Mouse (Mus musculus) midbrain, postnatal 0 days (tissue): ENCODE data around the gene Mrtfb. TPM values are rescaled to one million over a fixed set of nuclear protein-coding genes. Genes with fewer than 3 reads are reported as not detected.
A peak's percentile ranks its signal among the peaks of the same experiment; 100 is the strongest.

Experiments
- ATAC-seq: fragments of 200-750 bp; cut with Nextera tagmentation; 2 replicates; pipeline ENCODE4 v1.8.0; 2017; ENCODE audit warnings: moderate number of reproducible peaks, mild to moderate bottlenecking, moderate TSS enrichment, moderate library complexity; ENCODE audit not compliant: low FRiP score
- DNase-seq: peaks from one replicate; pipeline ENCODE4 v3.0.0-alpha.2; 2015; ENCODE audit warnings: low spot score
- H3K27ac ChIP-seq: fragments of 300-500 bp; sonication (generic); 2 replicates; pipeline ENCODE4 v1.5.1; 2014; ENCODE audit warnings: low read depth, mild to moderate bottlenecking, low read length, mixed read lengths
- H3K27me3 ChIP-seq: fragments of 300-500 bp; sonication (generic); 2 replicates; pipeline ENCODE4 v1.6.1; 2014; ENCODE audit warnings: low read length, control low read depth, mixed read lengths; ENCODE audit not compliant: insufficient read depth
- H3K36me3 ChIP-seq: fragments of 300-500 bp; sonication (generic); 2 replicates; pipeline ENCODE4 v1.6.1; 2014; ENCODE audit warnings: low read length, control low read depth, mixed read lengths; ENCODE audit not compliant: insufficient read depth
- H3K4me1 ChIP-seq: fragments of 300-500 bp; sonication (generic); 2 replicates; pipeline ENCODE4 v1.6.1; 2014; ENCODE audit warnings: mild to moderate bottlenecking, control low read depth, antibody characterized with exemption, low read length, mixed read lengths; ENCODE audit not compliant: insufficient read depth
- H3K4me2 ChIP-seq: fragments of 300-500 bp; sonication (generic); 2 replicates; pipeline ENCODE4 v1.6.1; 2014; ENCODE audit warnings: low read depth, mild to moderate bottlenecking, low read length, mixed read lengths; ENCODE audit not compliant: poor library complexity, severe bottlenecking
- H3K4me3 ChIP-seq: fragments of 300-500 bp; sonication (generic); 2 replicates; pipeline ENCODE4 v1.5.1; 2014; ENCODE audit warnings: low read depth, mild to moderate bottlenecking, low read length, moderate library complexity
- H3K9ac ChIP-seq: fragments of 300-500 bp; sonication (generic); replicated peaks from 2 replicates; pipeline ENCODE4 v1.6.1; 2014; ENCODE audit warnings: mild to moderate bottlenecking, low read length, moderate library complexity, mixed read lengths; ENCODE audit not compliant: poor library complexity, severe bottlenecking
- H3K9me3 ChIP-seq: fragments of 300-500 bp; sonication (generic); 2 replicates; pipeline ENCODE4 v1.6.1; 2016; ENCODE audit warnings: low read length, control low read depth
- CTCF ChIP-seq: IDR thresholded peaks from 2 replicates; pipeline ENCODE4 v1.5.1; 2016; ENCODE audit warnings: antibody characterized with exemption, mild to moderate bottlenecking
- WGBS: fragments of 180-500 bp; shearing (Covaris S2); extraction: QIAGEN DNeasy Blood & Tissue Kit; methylation state at CpG from one replicate; pipeline ENCODE4 v1.1.7; 2014; 5-methylcytosine and 5-hydroxymethylcytosine counted together
- polyA plus RNA-seq: library from polyadenylated mRNA; unstranded; fragments of >200 nt; fragmentation: Nextera tagmentation; extraction: Ambion mirVana; gene quantifications from 2 replicates; pipeline ENCODE4 v1.2.1, GENCODE M21; 2015
- total RNA-seq: library from RNA; depleted of rRNA; stranded (reverse); fragments of >200 nt; gene quantifications from 2 replicates; pipeline ENCODE4 v1.2.3, GENCODE M21; 2014

The Mrtfb gene
- total and polyA plus RNA-seq, 2 experiments from 2014 or later: 13.8 to 24.1 TPM

- Histone ChIP-seq H3K27me3 (no peaks in the 10 kb centered on the region), H3K4me2 (no peak overlapping the region), H3K4me1 (no peaks in the 10 kb centered on the region), H3K9me3 (no peaks in the 10 kb centered on the region), H3K27ac (no peak overlapping the region), H3K9ac (no peak overlapping the region), H3K4me3 (no peak overlapping the region), H3K36me3 (peaks cover 53% of the 10 kb centered on the region)
- DNase-seq (no peak), ATAC-seq (no peak)
- TF ChIP-seq CTCF: no peak
- 83% methylated on average over 6 of the region's 6 CpGs for WGBS
These were observed 148.4 kb downstream of the Mrtfb start for GRCm38 (mm10) chr16:13404656-13405055.

- peaks cover 46% of the 10 kb centered on the region for H3K36me3 ChIP-seq
- H3K9me3 ChIP-seq: no peaks in the 10 kb centered on the region
- H3K4me3 ChIP-seq: no peak overlapping the region
- no peaks in the 10 kb centered on the region for H3K27me3 ChIP-seq
- no peak overlapping the region for H3K9ac ChIP-seq
- no peaks in the 10 kb centered on the region for H3K4me1 ChIP-seq
- H3K27ac ChIP-seq: no peak overlapping the region
- WGBS: 92% methylated on average over 2 of the region's 2 CpGs
- DNase-seq (no peak), ATAC-seq (no peak)
- TF ChIP-seq CTCF: no peak
- no peak overlapping the region for H3K4me2 ChIP-seq
These were observed 149.1 kb downstream of the Mrtfb start for GRCm38 (mm10) chr16:13405403-13405802.

- WGBS: 75% methylated on average over 4 of the region's 4 CpGs
- no peak overlapping the region for H3K4me3 ChIP-seq
- H3K27me3 ChIP-seq: no peaks in the 10 kb centered on the region
- H3K4me2 ChIP-seq: no peak overlapping the region
- H3K9me3 ChIP-seq: no peaks in the 10 kb centered on the region
- peak; percentile 83 for ATAC-seq
- peak; percentile 91 for DNase-seq
- peaks cover 44% of the 10 kb centered on the region for H3K36me3 ChIP-seq
- no peaks in the 10 kb centered on the region for H3K4me1 ChIP-seq
- peak; percentile 87 for TF ChIP-seq CTCF
- H3K27ac ChIP-seq: no peak overlapping the region
- H3K9ac ChIP-seq: no peak overlapping the region
These were observed 153.4 kb downstream of the Mrtfb start for GRCm38 (mm10) chr16:13409530-13410163.

GRCm38 (mm10) chr16:13410760-13411159 lies 154.5 kb downstream of the Mrtfb start:
- Histone ChIP-seq H3K27ac (no peak overlapping the region), H3K9ac (no peak overlapping the region), H3K27me3 (no peaks in the 10 kb centered on the region), H3K36me3 (peaks cover 34% of the 10 kb centered on the region), H3K4me2 (no peak overlapping the region), H3K9me3 (no peaks in the 10 kb centered on the region), H3K4me3 (no peak overlapping the region), H3K4me1 (no peaks in the 10 kb centered on the region)
- 93% methylated on average over 2 of the region's 2 CpGs for WGBS
- no peak for DNase-seq
- no peak for ATAC-seq
- peak; percentile 38; the same call in 1 of the 2 replicates for TF ChIP-seq CTCF

GRCm38 (mm10) chr16:13411531-13411930 lies 155.2 kb downstream of the Mrtfb start:
- H3K4me1 ChIP-seq: no peaks in the 10 kb centered on the region
- TF ChIP-seq CTCF: peak; percentile 22; the same call in 1 of the 2 replicates
- ATAC-seq: no peak
- no peaks in the 10 kb centered on the region for H3K27me3 ChIP-seq
- H3K4me2 ChIP-seq: no peak overlapping the region
- no peak overlapping the region for H3K9ac ChIP-seq
- peaks cover 29% of the 10 kb centered on the region for H3K36me3 ChIP-seq
- no peak overlapping the region for H3K4me3 ChIP-seq
- no peak for DNase-seq
- no peaks in the 10 kb centered on the region for H3K9me3 ChIP-seq
- H3K27ac ChIP-seq: no peak overlapping the region
- WGBS: 98% methylated on average over 4 of the region's 4 CpGs

- Histone ChIP-seq H3K9ac (no peak overlapping the region), H3K27me3 (no peaks in the 10 kb centered on the region), H3K4me3 (no peak overlapping the region), H3K36me3 (peaks cover 27% of the 10 kb centered on the region), H3K27ac (no peak overlapping the region), H3K9me3 (no peaks in the 10 kb centered on the region), H3K4me2 (no peak overlapping the region), H3K4me1 (no peaks in the 10 kb centered on the region)
- no peak for ATAC-seq
- no peak for TF ChIP-seq CTCF
- 94% methylated on average over 7 of the region's 7 CpGs for WGBS
- DNase-seq: no peak
These were observed 158.3 kb downstream of the Mrtfb start for GRCm38 (mm10) chr16:13414566-13414965.
